Mouse (Mus musculus): Measurements from ENCODE around the gene Cadps. TPM values are rescaled to one million over a fixed set of nuclear protein-coding genes. Genes with fewer than 3 reads are reported as not detected.

The Cadps gene
- polyA plus RNA-seq, 1 experiment: 187 TPM

GRCm38 (mm10) chr14:12624256-12625130 is 198.4 kb downstream of the Cadps start:
- no peak overlapping the region for H3K4me3 ChIP-seq (ENCODE audit: insufficient read depth, low read length)
- H3K4me1 ChIP-seq (ENCODE audit: control insufficient read depth, insufficient read depth, low read length): peaks cover 4% of the 10 kb centered on the region; the same call in 1 of the 2 replicates
- TF ChIP-seq POLR2A (IDR thresholded peaks at IDR 0.05; ENCODE audit: extremely low read depth, insufficient read depth, low read length): no peak
- peak; percentile 52 for TF ChIP-seq CTCF (IDR thresholded peaks at IDR 0.05; ENCODE audit: extremely low read depth, insufficient read depth, low read length)
- no peak overlapping the region for H3K27ac ChIP-seq (ENCODE audit: insufficient read depth, low read length)

- H3K4me1 ChIP-seq (ENCODE audit: control insufficient read depth, insufficient read depth, low read length): peaks cover 3% of the 10 kb centered on the region; the same call in 1 of the 2 replicates
- H3K4me3 ChIP-seq (ENCODE audit: insufficient read depth, low read length): no peak overlapping the region
- TF ChIP-seq CTCF (IDR thresholded peaks at IDR 0.05; ENCODE audit: extremely low read depth, insufficient read depth, low read length) (no peak), POLR2A (IDR thresholded peaks at IDR 0.05; ENCODE audit: extremely low read depth, insufficient read depth, low read length) (no peak)
- H3K27ac ChIP-seq (ENCODE audit: insufficient read depth, low read length): no peak overlapping the region
Observed at GRCm38 (mm10) chr14:12607025-12607424, 215.9 kb downstream of the Cadps start.

- Histone ChIP-seq H3K4me3 (ENCODE audit: insufficient read depth, low read length) (no peak overlapping the region), H3K4me1 (ENCODE audit: control insufficient read depth, insufficient read depth, low read length) (peaks cover 3% of the 10 kb centered on the region; the same call in 1 of the 2 replicates), H3K27ac (ENCODE audit: insufficient read depth, low read length) (no peak overlapping the region)
- TF ChIP-seq CTCF (IDR thresholded peaks at IDR 0.05; ENCODE audit: extremely low read depth, insufficient read depth, low read length): no peak
- no peak for TF ChIP-seq POLR2A (IDR thresholded peaks at IDR 0.05; ENCODE audit: extremely low read depth, insufficient read depth, low read length)
Observed at GRCm38 (mm10) chr14:12606202-12606601, 216.7 kb downstream of the Cadps start.

- no peak overlapping the region for H3K27ac ChIP-seq (ENCODE audit: insufficient read depth, low read length)
- no peak for TF ChIP-seq POLR2A (IDR thresholded peaks at IDR 0.05; ENCODE audit: extremely low read depth, insufficient read depth, low read length)
- no peak for TF ChIP-seq CTCF (IDR thresholded peaks at IDR 0.05; ENCODE audit: extremely low read depth, insufficient read depth, low read length)
- no peaks in the 10 kb centered on the region for H3K4me1 ChIP-seq (ENCODE audit: control insufficient read depth, insufficient read depth, low read length)
- no peak overlapping the region for H3K4me3 ChIP-seq (ENCODE audit: insufficient read depth, low read length)
Observed at GRCm38 (mm10) chr14:12602080-12602479, 220.8 kb downstream of the Cadps start.

- H3K4me1 ChIP-seq (ENCODE audit: control insufficient read depth, insufficient read depth, low read length): peaks cover 2% of the 10 kb centered on the region; the same call in 1 of the 2 replicates
- TF ChIP-seq POLR2A (IDR thresholded peaks at IDR 0.05; ENCODE audit: extremely low read depth, insufficient read depth, low read length) (no peak), CTCF (IDR thresholded peaks at IDR 0.05; ENCODE audit: extremely low read depth, insufficient read depth, low read length) (no peak)
- H3K27ac ChIP-seq (ENCODE audit: insufficient read depth, low read length): no peak overlapping the region
- no peak overlapping the region for H3K4me3 ChIP-seq (ENCODE audit: insufficient read depth, low read length)
Observed at GRCm38 (mm10) chr14:12595326-12595725, 227.6 kb downstream of the Cadps start.

GRCm38 (mm10) chr14:12592472-12593075 is 230.3 kb downstream of the Cadps start:
- H3K27ac ChIP-seq (ENCODE audit: insufficient read depth, low read length): no peak overlapping the region
- TF ChIP-seq POLR2A (IDR thresholded peaks at IDR 0.05; ENCODE audit: extremely low read depth, insufficient read depth, low read length) (no peak), CTCF (IDR thresholded peaks at IDR 0.05; ENCODE audit: extremely low read depth, insufficient read depth, low read length) (no peak)
- peaks cover 2% of the 10 kb centered on the region; the same call in 1 of the 2 replicates for H3K4me1 ChIP-seq (ENCODE audit: control insufficient read depth, insufficient read depth, low read length)
- no peak overlapping the region for H3K4me3 ChIP-seq (ENCODE audit: insufficient read depth, low read length)

GRCm38 (mm10) chr14:12591829-12592228 is 231.1 kb downstream of the Cadps start:
- TF ChIP-seq CTCF (IDR thresholded peaks at IDR 0.05; ENCODE audit: extremely low read depth, insufficient read depth, low read length): no peak
- TF ChIP-seq POLR2A (IDR thresholded peaks at IDR 0.05; ENCODE audit: extremely low read depth, insufficient read depth, low read length): no peak
- H3K4me3 ChIP-seq (ENCODE audit: insufficient read depth, low read length): no peak overlapping the region
- peaks cover 2% of the 10 kb centered on the region; the same call in 1 of the 2 replicates for H3K4me1 ChIP-seq (ENCODE audit: control insufficient read depth, insufficient read depth, low read length)
- no peak overlapping the region for H3K27ac ChIP-seq (ENCODE audit: insufficient read depth, low read length)

- TF ChIP-seq CTCF (IDR thresholded peaks at IDR 0.05; ENCODE audit: extremely low read depth, insufficient read depth, low read length): no peak
- H3K27ac ChIP-seq (ENCODE audit: insufficient read depth, low read length): no peak overlapping the region
- H3K4me3 ChIP-seq (ENCODE audit: insufficient read depth, low read length): no peak overlapping the region
- H3K4me1 ChIP-seq (ENCODE audit: control insufficient read depth, insufficient read depth, low read length): peaks cover 6% of the 10 kb centered on the region
Observed at GRCm38 (mm10) chr14:12583536-12583935, 239.3 kb downstream of the Cadps start.

GRCm38 (mm10) chr14:12581657-12582056 is 241.2 kb downstream of the Cadps start:
- no peak overlapping the region for H3K4me3 ChIP-seq (ENCODE audit: insufficient read depth, low read length)
- H3K27ac ChIP-seq (ENCODE audit: insufficient read depth, low read length): no peak overlapping the region
- no peak for TF ChIP-seq CTCF (IDR thresholded peaks at IDR 0.05; ENCODE audit: extremely low read depth, insufficient read depth, low read length)
- TF ChIP-seq POLR2A (IDR thresholded peaks at IDR 0.05; ENCODE audit: extremely low read depth, insufficient read depth, low read length): no peak
- peaks cover 6% of the 10 kb centered on the region for H3K4me1 ChIP-seq (ENCODE audit: control insufficient read depth, insufficient read depth, low read length)
